In genomic region chr7:132284795-132285194, GRCm38 (mm10) we compare ENCODE assay signal across 8 mouse cellular contexts. TPM values are rescaled to one million over a fixed set of nuclear protein-coding genes. Genes with fewer than 3 reads are reported as not detected.
DNase-seq lines count a peak whose midpoint lies in the region; ATAC-seq lines count a peak whose summit lies in the region.
"Had no signal": no experiment of that assay in that cellular context is flagged by ENCODE, and none has a peak within 500 bp of the region (broad histone marks: within the 10 kb centered on the region; RNA-seq: fewer than 3 reads in every experiment).

No protein-coding gene starts in this region.

- no peak overlapping the region for H3K4me2 ChIP-seq in hindbrain, embryonic 12.5 days (replicated peaks)
- H3K4me2 ChIP-seq in lung, embryonic 16.5 days (ENCODE audit: low read depth, low read length) = no peak overlapping the region
- H3K4me2 ChIP-seq: liver, embryonic 15.5 days had no signal

- intact Hi-C loops in gastrocnemius, postnatal 14 days (cut with DNase I; ENCODE audit: low total_unique reads) = no loop called here

- WGBS in hindbrain, embryonic 12.5 days = 18% methylated on average over 1 of the region's 1 CpGs
- 23% methylated on average over 1 of the region's 1 CpGs for WGBS in lung, embryonic 16.5 days

- no peaks in the 10 kb centered on the region for H3K27me3 ChIP-seq in hindbrain, embryonic 12.5 days
- H3K27me3 ChIP-seq in lung, embryonic 16.5 days (ENCODE audit: control insufficient read depth, insufficient read depth, low read depth, low read length) = no peaks in the 10 kb centered on the region
- H3K27me3 ChIP-seq: liver, embryonic 15.5 days had no signal

- DNase-seq in right cerebral cortex, adult 18-20 months = peak; percentile 66
- no peak for DNase-seq in right cerebral cortex, postnatal 4 days
- no peak for DNase-seq in gastrocnemius, postnatal 14 days
- DNase-seq in adrenal gland, postnatal 36 days = no peak

- H3K4me1 ChIP-seq in hindbrain, embryonic 12.5 days = peaks cover 78% of the 10 kb centered on the region
- H3K4me1 ChIP-seq in lung, embryonic 16.5 days (replicated peaks; ENCODE audit: control insufficient read depth, insufficient read depth, low read length) = peaks cover 60% of the 10 kb centered on the region

- H3K9ac ChIP-seq in hindbrain, embryonic 12.5 days = no peak overlapping the region
- H3K9ac ChIP-seq in lung, embryonic 16.5 days (ENCODE audit: low read length) = no peak overlapping the region; the same call in 1 of the 2 replicates
- H3K9ac ChIP-seq: liver, embryonic 15.5 days had no signal

- peak; percentile 56 for ATAC-seq in hindbrain, embryonic 12.5 days (ENCODE audit: low FRiP score)
- ATAC-seq in lung, embryonic 16.5 days (ENCODE audit: low read depth) = peak; percentile 69
- no peak for ATAC-seq in inflammation-experienced regulatory T-cells, adult 6 months

- no peak overlapping the region for H3K4me3 ChIP-seq in hindbrain, embryonic 12.5 days
- H3K4me3 ChIP-seq in lung, embryonic 16.5 days (ENCODE audit: low read length) = no peak overlapping the region
- H3K4me3 ChIP-seq: liver, embryonic 15.5 days had no signal

- H3K36me3 ChIP-seq in hindbrain, embryonic 12.5 days = no peaks in the 10 kb centered on the region
- no peaks in the 10 kb centered on the region for H3K36me3 ChIP-seq in lung, embryonic 16.5 days (ENCODE audit: control insufficient read depth, insufficient read depth, low read length)
- H3K36me3 ChIP-seq: liver, embryonic 15.5 days had no signal

- H3K27ac ChIP-seq in hindbrain, embryonic 12.5 days = peak overlapping the region; percentile 82
- peak overlapping the region; percentile 77 for H3K27ac ChIP-seq in lung, embryonic 16.5 days (ENCODE audit: low read length)
- H3K27ac ChIP-seq: liver, embryonic 15.5 days had no signal

- H3K9me3 ChIP-seq in hindbrain, embryonic 12.5 days (replicated peaks) = no peaks in the 10 kb centered on the region
- no peaks in the 10 kb centered on the region for H3K9me3 ChIP-seq in lung, embryonic 16.5 days (ENCODE audit: control insufficient read depth, low read length)
- H3K9me3 ChIP-seq: liver, embryonic 15.5 days had no signal

RNA-seq across cellular contexts. Expression of gene Chst15, which starts 32.2 kb away (rescaled TPM):
- 28.6 and 29.8 TPM in 2 replicates for polyA plus RNA-seq in hindbrain, embryonic 12.5 days (2016; fragmentation: Nextera tagmentation; extraction: Ambion mirVana)
- 22.3 and 24.8 TPM in 2 replicates for polyA plus RNA-seq in lung, embryonic 16.5 days (2015; fragmentation: Nextera tagmentation; extraction: Ambion mirVana)
- 1 to 10 TPM; 5.8 to 8.4 TPM for total RNA-seq in gastrocnemius, postnatal 14 days (2021)
- 10 to 100 TPM; 38.9 to 58.6 TPM for total RNA-seq in adrenal gland, postnatal 36 days (2021)
- 1 to 10 TPM in 2 of 3 experiments, under 1 TPM in 1; 0.88 to 6.2 (median 4.8) TPM for polyA plus RNA-seq in inflammation-experienced regulatory T-cells, adult 6 months (2017; shearing (Covaris generic))
